Comparison of ENCODE assay signal across 10 mouse cellular contexts in genomic region chr14:31560886-31561285, GRCm38 (mm10). TPM values are rescaled to one million over a fixed set of nuclear protein-coding genes. Genes with fewer than 3 reads are reported as not detected.
DNase-seq lines count a peak whose midpoint lies in the region; ATAC-seq and TF ChIP-seq lines count a peak whose summit lies in the region.
"Had no signal": no experiment of that assay in that cellular context is flagged by ENCODE, and none has a peak within 500 bp of the region (broad histone marks: within the 10 kb centered on the region; RNA-seq: fewer than 3 reads in every experiment).

No protein-coding gene starts in this region.

- no peak overlapping the region for H3K4me2 ChIP-seq in stomach, embryonic 14.5 days (replicated peaks; ENCODE audit: low read depth, low read length)
- H3K4me2 ChIP-seq: embryonic facial prominence, embryonic 13.5 days had no signal

- ATAC-seq in stomach, embryonic 14.5 days (ENCODE audit: insufficient number of reproducible peaks, insufficient read depth, low FRiP score, low read depth) = no peak

- no peaks in the 10 kb centered on the region for H3K36me3 ChIP-seq in stomach, embryonic 14.5 days (ENCODE audit: control insufficient read depth, insufficient read depth, low read length)
- H3K36me3 ChIP-seq: embryonic facial prominence, embryonic 13.5 days had no signal

- 23% methylated on average over 5 of the region's 5 CpGs for WGBS in lung, adult 2 months
- 12% methylated on average over 5 of the region's 5 CpGs for WGBS in stomach, embryonic 14.5 days

- peak overlapping the region; percentile 59; the same call in 1 of the 2 replicates for H3K27ac ChIP-seq in stomach, embryonic 14.5 days (ENCODE audit: low read length)
- H3K27ac ChIP-seq: embryonic facial prominence, embryonic 13.5 days had no signal

- no peak overlapping the region for H3K4me3 ChIP-seq in lung, adult 2 months (replicated peaks; ENCODE audit: extremely low read depth, low read depth, low read length)
- no peak overlapping the region for H3K4me3 ChIP-seq in stomach, embryonic 14.5 days (ENCODE audit: low read depth, low read length)
- H3K4me3 ChIP-seq: embryonic facial prominence, embryonic 13.5 days had no signal

- no peak for TF ChIP-seq CTCF in lung, adult 2 months (IDR thresholded peaks at IDR 0.05; ENCODE audit: insufficient read depth, low read length)

- TF ChIP-seq POLR2A in lung, adult 2 months (IDR thresholded peaks at IDR 0.05; ENCODE audit: borderline replicate concordance, extremely low read depth, low read depth, low read length) = no peak

- no peak overlapping the region for H3K9ac ChIP-seq in stomach, embryonic 14.5 days (replicated peaks; ENCODE audit: low read depth, low read length)
- H3K9ac ChIP-seq: embryonic facial prominence, embryonic 13.5 days had no signal

- no peaks in the 10 kb centered on the region for H3K4me1 ChIP-seq in lung, adult 2 months (ENCODE audit: control insufficient read depth, insufficient read depth, low read length)
- H3K4me1 ChIP-seq in stomach, embryonic 14.5 days (ENCODE audit: control insufficient read depth, insufficient read depth, low read length) = peaks cover 24% of the 10 kb centered on the region

- H3K9me3 ChIP-seq in stomach, embryonic 14.5 days (ENCODE audit: control insufficient read depth, low read depth, low read length) = no peaks in the 10 kb centered on the region
- H3K9me3 ChIP-seq: embryonic facial prominence, embryonic 13.5 days had no signal

- H3K27me3 ChIP-seq in stomach, embryonic 14.5 days (ENCODE audit: control insufficient read depth, insufficient read depth, low read length) = no peaks in the 10 kb centered on the region
- H3K27me3 ChIP-seq: embryonic facial prominence, embryonic 13.5 days had no signal

- intact Hi-C loops in left cerebral cortex, postnatal 10 days (cut with DNase I) = no loop called here

- DNase-seq in cerebellum, postnatal 10 days = peak; percentile 74 to 76
- DNase-seq in cerebellum, adult 8-10 months = no peak
- peak; percentile 17 to 34 for DNase-seq in lung, adult 18-20 months
- no peak for DNase-seq in lung, adult 2 months
- peak; percentile 93 for DNase-seq in heart, postnatal 4 days
- no peak for DNase-seq in thymus, postnatal 25 days
- no peak for DNase-seq in left cerebral cortex, postnatal 10 days (ENCODE audit: extremely low spot score in 1 of 2, low spot score in 2 of 2)
- DNase-seq: gastrocnemius, postnatal 25 days had no signal

RNA-seq across cellular contexts. Expression of gene Colq, which starts 30.3 kb away (rescaled TPM):
- 37.6 and 55.3 TPM in 2 replicates for polyA plus RNA-seq in lung, adult 2 months (2012; rRNA removed)
- total RNA-seq in heart, postnatal 4 days (2021) = 10 to 100 TPM; 10.1 to 12.7 TPM
- polyA plus RNA-seq in stomach, embryonic 14.5 days (2014; fragmentation: Nextera tagmentation; extraction: Ambion mirVana) = 0.45 and 0.54 TPM in 2 replicates
- total RNA-seq in left cerebral cortex, postnatal 10 days (2021) = 1 to 10 TPM; 2.0 to 3.3 TPM

Comparison
In these comparisons a context has a peak if more than half of its experiments do, and no peak if none do; other contexts are left out.
1. DNase-seq: peak in cerebellum, postnatal 10 days (2 of 2), lung, adult 18-20 months (2 of 2) and heart, postnatal 4 days (single experiment); none in cerebellum, adult 8-10 months (single experiment), lung, adult 2 months (single experiment), thymus, postnatal 25 days (single experiment) and left cerebral cortex, postnatal 10 days (0 of 2).